Comparison of ENCODE assay signal across 8 mouse cellular contexts in the genomic region with DNA sequence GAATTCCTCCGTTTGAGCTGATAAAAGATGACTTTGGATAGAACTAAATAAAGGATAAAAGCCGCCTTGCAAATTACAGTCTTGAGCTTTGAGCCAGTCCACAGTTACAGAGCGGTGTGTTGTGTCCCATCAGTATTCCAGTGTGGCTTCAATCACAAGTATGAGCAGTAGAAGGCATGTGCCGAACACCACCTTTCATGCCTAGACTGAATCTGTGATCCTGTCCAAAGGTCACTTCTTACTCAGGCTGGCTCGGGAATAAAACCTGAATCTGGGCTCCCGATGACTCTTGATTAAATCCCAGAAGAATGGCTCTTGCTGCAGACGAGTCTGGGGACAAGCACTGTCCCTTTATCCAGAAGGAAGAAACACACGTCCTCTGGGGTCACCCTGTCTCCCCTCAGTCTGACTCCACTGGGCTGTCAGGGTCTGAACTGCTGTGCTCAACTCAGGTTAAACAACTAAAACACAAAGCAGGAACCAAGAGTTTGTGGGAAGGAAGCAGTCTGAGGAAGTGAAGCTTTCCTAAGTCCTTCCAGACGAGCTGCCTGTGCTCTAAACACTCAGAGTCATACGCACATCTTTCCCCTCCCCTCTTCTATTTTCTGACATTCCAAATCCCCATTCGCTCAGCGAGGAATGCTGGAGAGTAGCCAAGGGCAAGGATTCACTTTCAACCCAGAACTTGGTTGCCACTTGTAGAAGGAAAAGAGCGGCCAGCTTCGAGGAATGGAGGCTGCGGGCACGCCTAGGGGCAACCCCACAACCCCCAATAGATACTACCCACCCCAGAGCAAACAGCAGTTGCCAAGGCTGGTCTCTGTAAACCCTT.
DNase-seq lines count a peak whose midpoint lies in the region; ATAC-seq and TF ChIP-seq lines count a peak whose summit lies in the region.

No protein-coding gene starts in this region.

- no peaks in the 10 kb centered on the region for H3K9me3 ChIP-seq in embryonic facial prominence, embryonic 13.5 days
- H3K9me3 ChIP-seq in heart, postnatal 0 days (replicated peaks; ENCODE audit: control insufficient read depth, low read length), result no peaks in the 10 kb centered on the region
- H3K9me3 ChIP-seq in limb, embryonic 12.5 days, result no peaks in the 10 kb centered on the region

- no peaks in the 10 kb centered on the region for H3K36me3 ChIP-seq in embryonic facial prominence, embryonic 13.5 days
- peaks cover 12% of the 10 kb centered on the region; the same call in 1 of the 2 replicates for H3K36me3 ChIP-seq in heart, postnatal 0 days (replicated peaks; ENCODE audit: control insufficient read depth, insufficient read depth, low read length)
- H3K36me3 ChIP-seq in limb, embryonic 12.5 days, result peaks cover 12% of the 10 kb centered on the region

- H3K9ac ChIP-seq in embryonic facial prominence, embryonic 13.5 days, result peak overlapping the region; percentile 49
- peak overlapping the region; percentile 69 for H3K9ac ChIP-seq in heart, postnatal 0 days (replicated peaks; ENCODE audit: low read depth, low read length)
- H3K9ac ChIP-seq in limb, embryonic 12.5 days (replicated peaks), result no peak overlapping the region

- DNase-seq in left cerebral cortex, postnatal 4 days, result peak; percentile 30
- no peak for DNase-seq in left cerebral cortex, postnatal 36 days (ENCODE audit: low spot score in 2 of 2)
- peak; percentile 91 for DNase-seq in heart, postnatal 0 days (ENCODE audit: low spot score)
- DNase-seq in ovary, postnatal 36 days (ENCODE audit: low spot score), result peak; percentile 64
- no peak for DNase-seq in spleen, postnatal 4 days (ENCODE audit: low spot score in 2 of 2)
- DNase-seq in cerebellum, adult 11-12 months, result no peak

- WGBS in embryonic facial prominence, embryonic 13.5 days, result 29% methylated on average over 16 of the region's 16 CpGs
- WGBS in heart, postnatal 0 days, result 14% methylated on average over 16 of the region's 16 CpGs
- 62% methylated on average over 16 of the region's 16 CpGs for WGBS in limb, embryonic 12.5 days

- H3K4me3 ChIP-seq in embryonic facial prominence, embryonic 13.5 days, result peak overlapping the region; percentile 24
- peak overlapping the region; percentile 40 for H3K4me3 ChIP-seq in heart, postnatal 0 days (ENCODE audit: low read depth, low read length)
- no peak overlapping the region for H3K4me3 ChIP-seq in limb, embryonic 12.5 days (replicated peaks)

- peaks cover 44% of the 10 kb centered on the region for H3K4me1 ChIP-seq in embryonic facial prominence, embryonic 13.5 days
- peaks cover 34% of the 10 kb centered on the region for H3K4me1 ChIP-seq in heart, postnatal 0 days (ENCODE audit: control insufficient read depth, insufficient read depth)
- H3K4me1 ChIP-seq in limb, embryonic 12.5 days (replicated peaks), result peaks cover 32% of the 10 kb centered on the region

- TF ChIP-seq CTCF in heart, postnatal 0 days (IDR thresholded peaks at IDR 0.05; ENCODE audit: low read depth), result no peak

- peak overlapping the region; percentile 52 for H3K4me2 ChIP-seq in embryonic facial prominence, embryonic 13.5 days
- peak overlapping the region; percentile 68 for H3K4me2 ChIP-seq in heart, postnatal 0 days (ENCODE audit: low read depth, low read length)
- H3K4me2 ChIP-seq in limb, embryonic 12.5 days, result peak overlapping the region; percentile 13

- peak overlapping the region; percentile 92 for H3K27ac ChIP-seq in embryonic facial prominence, embryonic 13.5 days
- peak overlapping the region; percentile 97 for H3K27ac ChIP-seq in heart, postnatal 0 days (ENCODE audit: low read depth)
- peak overlapping the region; percentile 70 for H3K27ac ChIP-seq in limb, embryonic 12.5 days

- intact Hi-C loops in left cerebral cortex, postnatal 4 days (cut with DNase I), result no loop called here
- intact Hi-C loops in left cerebral cortex, postnatal 36 days (cut with DNase I), result no loop called here

- no peak for TF ChIP-seq EP300 in heart, postnatal 0 days (IDR thresholded peaks at IDR 0.05; ENCODE audit: low read depth)

- ATAC-seq in embryonic facial prominence, embryonic 13.5 days (ENCODE audit: insufficient number of reproducible peaks, insufficient read depth, low FRiP score, low TSS enrichment, low read depth), result peak; percentile 37; the same call in 1 of the 2 replicates
- peak; percentile 86 for ATAC-seq in heart, postnatal 0 days (ENCODE audit: insufficient read depth, low read depth)
- no peak for ATAC-seq in limb, embryonic 12.5 days (ENCODE audit: insufficient number of reproducible peaks, insufficient read depth, low FRiP score, low TSS enrichment, low read depth)

- no peaks in the 10 kb centered on the region for H3K27me3 ChIP-seq in embryonic facial prominence, embryonic 13.5 days
- no peaks in the 10 kb centered on the region for H3K27me3 ChIP-seq in heart, postnatal 0 days (ENCODE audit: control insufficient read depth, insufficient read depth, low read length)
- no peaks in the 10 kb centered on the region for H3K27me3 ChIP-seq in limb, embryonic 12.5 days

Comparison
In these comparisons a context has a peak if more than half of its experiments do, and no peak if none do; other contexts are left out.
1. DNase-seq: peak in left cerebral cortex, postnatal 4 days (single experiment), heart, postnatal 0 days (single experiment) and ovary, postnatal 36 days (single experiment); none in left cerebral cortex, postnatal 36 days (0 of 2), spleen, postnatal 4 days (0 of 2) and cerebellum, adult 11-12 months (single experiment).
2. H3K4me2 ChIP-seq: peak in every context shown above with its lines; median percentile 68 in heart, postnatal 0 days; 52 in embryonic facial prominence, embryonic 13.5 days; 13 in limb, embryonic 12.5 days.
3. Peak in every context shown above with its lines, with median percentiles within 50 percentile points of each other: H3K27ac ChIP-seq.